Mouse (Mus musculus) megakaryocyte, adult 5-6 weeks (primary cell): ENCODE results near the gene Hamp2. TPM values are rescaled to one million over a fixed set of nuclear protein-coding genes. Genes with fewer than 3 reads are reported as not detected.
"Not testable (repeated sequence)": the region's sequence is repeated elsewhere in the genome, so short reads cannot be mapped to it uniquely, and the experiment has no call there.

Experiments used
- ATAC-seq: 2 replicates; pipeline ENCODE4 v1.8.0; 2016; ENCODE audit warnings: mild to moderate bottlenecking, inconsistent platforms; ENCODE audit not compliant: poor library complexity, severe bottlenecking
- total RNA-seq, 2 experiments: library from RNA; stranded (forward) in 1 of 2; stranded (reverse) in 1 of 2; fragments of 153-499, 151-499 nt in 1 of 2; fragments of 221-1000, 200-1000 nt in 1 of 2; gene quantifications; 2 replicates each; pipeline versions ENCODE4 v1.2.3 to v1.2.4; 2015 to 2017

The Hamp2 gene
- total RNA-seq, 2 experiments from 2014 or later: not detected

GRCm38 (mm10) chr7:30954036-30954435 is 29.6 kb upstream of the Hamp2 start:
- no peak for ATAC-seq

GRCm38 (mm10) chr7:30953459-30953858 is 29.0 kb upstream of the Hamp2 start:
- ATAC-seq: peak; percentile 45

- no peak for ATAC-seq
Measured at GRCm38 (mm10) chr7:30952441-30953265, 28.2 kb upstream of the Hamp2 start.

- ATAC-seq: not testable (repeated sequence)
Measured at GRCm38 (mm10) chr7:30949902-30950301, 25.4 kb upstream of the Hamp2 start.

GRCm38 (mm10) chr7:30945876-30946275 is 21.4 kb upstream of the Hamp2 start:
- ATAC-seq: no peak

GRCm38 (mm10) chr7:30945466-30945865 is 21.0 kb upstream of the Hamp2 start:
- not testable (repeated sequence) for ATAC-seq

- ATAC-seq: not testable (repeated sequence)
Measured at GRCm38 (mm10) chr7:30944706-30945105, 20.2 kb upstream of the Hamp2 start.

- ATAC-seq: no peak
Measured at GRCm38 (mm10) chr7:30943909-30944635, 19.6 kb upstream of the Hamp2 start, which contains the start of gene Hamp. TSS of gene Hamp (minus strand) at chr7:30944032.

GRCm38 (mm10) chr7:30942365-30942764 is 17.9 kb upstream of the Hamp2 start:
- ATAC-seq: peak; percentile 79

- 0 out of 2 replicates have a peak, but pooled peaks have one; percentile 19 for ATAC-seq
Measured at GRCm38 (mm10) chr7:30940070-30940469, 15.6 kb upstream of the Hamp2 start.

GRCm38 (mm10) chr7:30935422-30936099 is 11.1 kb upstream of the Hamp2 start:
- ATAC-seq: peak; percentile 88

GRCm38 (mm10) chr7:30924071-30924470 is 410 bp downstream of the Hamp2 start:
- ATAC-seq: no peak

- ATAC-seq: peak; percentile 51
Measured at GRCm38 (mm10) chr7:30922490-30922889, 2.0 kb downstream of the Hamp2 start.

GRCm38 (mm10) chr7:30920217-30920616 is 4.3 kb downstream of the Hamp2 start:
- peak; percentile 72 for ATAC-seq

- ATAC-seq: peak; percentile 73
Measured at GRCm38 (mm10) chr7:30917219-30917618, 7.3 kb downstream of the Hamp2 start.

- no peak for ATAC-seq
Measured at GRCm38 (mm10) chr7:30916713-30917112, 7.8 kb downstream of the Hamp2 start.

- ATAC-seq: no peak
Measured at GRCm38 (mm10) chr7:30914732-30915131, 9.7 kb downstream of the Hamp2 start, which contains the start of gene Mag. TSS of gene Mag (minus strand) at chr7:30914873.

- ATAC-seq: peak; percentile 12; the same call in 1 of the 2 replicates
Measured at GRCm38 (mm10) chr7:30909773-30910172, 14.7 kb downstream of the Hamp2 start.

GRCm38 (mm10) chr7:30908992-30909431 is 15.5 kb downstream of the Hamp2 start:
- ATAC-seq: peak; percentile 73

- peak; percentile 67 for ATAC-seq
Measured at GRCm38 (mm10) chr7:30908277-30908991, 16.0 kb downstream of the Hamp2 start.
